Mouse (Mus musculus) liver, embryonic 15.5 days (tissue): ENCODE results near the gene Asic2. TPM values are rescaled to one million over a fixed set of nuclear protein-coding genes. Genes with fewer than 3 reads are reported as not detected.
"Not testable (repeated sequence)": the region's sequence is repeated elsewhere in the genome, so short reads cannot be mapped to it uniquely, and the experiment has no call there.

ENCODE experiments used
- ATAC-seq: fragments of 200-750 bp; cut with Nextera tagmentation; 2 replicates; pipeline ENCODE4 v1.8.0; 2017; ENCODE audit warnings: moderate number of reproducible peaks, mild to moderate bottlenecking, moderate library complexity; ENCODE audit not compliant: insufficient read depth
- H3K27ac ChIP-seq: fragments of 300-500 bp; sonication (generic); replicated peaks from 2 replicates; pipeline ENCODE4 v1.5.1; 2015; ENCODE audit warnings: mild to moderate bottlenecking, inconsistent platforms
- H3K27me3 ChIP-seq: fragments of 300-500 bp; sonication (generic); 2 replicates; pipeline ENCODE4 v1.6.1; 2015; ENCODE audit warnings: mild to moderate bottlenecking, inconsistent platforms
- H3K36me3 ChIP-seq: fragments of 300-500 bp; sonication (generic); replicated peaks from 2 replicates; pipeline ENCODE4 v1.6.1; 2015; ENCODE audit warnings: moderate library complexity, mild to moderate bottlenecking, inconsistent platforms
- H3K4me1 ChIP-seq: fragments of 300-500 bp; sonication (generic); replicated peaks from 2 replicates; pipeline ENCODE4 v1.6.1; 2015; ENCODE audit warnings: inconsistent platforms
- H3K4me2 ChIP-seq: fragments of 300-500 bp; sonication (generic); 2 replicates; pipeline ENCODE4 v1.6.1; 2015; ENCODE audit warnings: moderate library complexity, mild to moderate bottlenecking, inconsistent platforms
- H3K4me3 ChIP-seq: fragments of 300-500 bp; sonication (generic); replicated peaks from 2 replicates; pipeline ENCODE4 v1.5.1; 2015; ENCODE audit warnings: mild to moderate bottlenecking, inconsistent platforms
- H3K9ac ChIP-seq: fragments of 300-500 bp; sonication (generic); 2 replicates; pipeline ENCODE4 v1.6.1; 2015; ENCODE audit warnings: moderate library complexity, mild to moderate bottlenecking, inconsistent platforms
- H3K9me3 ChIP-seq: fragments of 300-500 bp; sonication (generic); replicated peaks from 2 replicates; pipeline ENCODE4 v1.6.1; 2016; ENCODE audit warnings: inconsistent platforms
- WGBS: fragments of 180-500 bp; shearing (Covaris S2); methylation state at CpG from one replicate; pipeline ENCODE4 v1.1.7; 2015; ENCODE audit warnings: mixed read lengths; ENCODE audit not compliant: insufficient replicate concordance; 5-methylcytosine and 5-hydroxymethylcytosine counted together
- polyA plus RNA-seq: library from polyadenylated mRNA; unstranded; fragments of >200 nt; fragmentation: Nextera tagmentation; extraction: Ambion mirVana; gene quantifications from 2 replicates; pipeline ENCODE4 v1.2.1, GENCODE M21; 2015

Gene Asic2
- polyA plus RNA-seq, 1 experiment from 2014 or later, result 0.03 TPM

DNA sequence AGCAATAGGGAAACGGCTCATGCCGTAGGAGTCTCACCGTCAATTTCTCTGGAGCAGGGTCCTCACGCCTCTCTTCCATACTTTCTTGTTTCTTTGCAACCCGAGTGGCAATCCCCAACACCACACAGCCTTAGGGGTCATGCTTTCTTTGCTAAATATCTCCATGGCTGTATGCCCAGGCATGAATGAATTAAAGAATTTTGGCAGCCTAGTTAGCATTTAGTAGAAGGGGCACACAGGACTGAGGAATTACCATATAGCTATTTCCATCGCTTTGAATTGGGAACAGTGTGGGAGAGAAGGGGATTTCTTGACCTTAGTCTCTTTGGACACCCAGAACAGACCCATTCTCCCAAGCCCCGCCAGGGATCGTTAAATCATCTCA, 597.8 kb downstream of the Asic2 start:
- Histone ChIP-seq H3K36me3 (no peaks in the 10 kb centered on the region), H3K4me3 (no peak overlapping the region), H3K27ac (no peak overlapping the region), H3K9ac (no peak overlapping the region), H3K9me3 (no peaks in the 10 kb centered on the region), H3K4me2 (no peak overlapping the region), H3K27me3 (no peaks in the 10 kb centered on the region), H3K4me1 (no peaks in the 10 kb centered on the region)
- WGBS, result 55% methylated on average over 8 of the region's 8 CpGs
- no peak for ATAC-seq

DNA sequence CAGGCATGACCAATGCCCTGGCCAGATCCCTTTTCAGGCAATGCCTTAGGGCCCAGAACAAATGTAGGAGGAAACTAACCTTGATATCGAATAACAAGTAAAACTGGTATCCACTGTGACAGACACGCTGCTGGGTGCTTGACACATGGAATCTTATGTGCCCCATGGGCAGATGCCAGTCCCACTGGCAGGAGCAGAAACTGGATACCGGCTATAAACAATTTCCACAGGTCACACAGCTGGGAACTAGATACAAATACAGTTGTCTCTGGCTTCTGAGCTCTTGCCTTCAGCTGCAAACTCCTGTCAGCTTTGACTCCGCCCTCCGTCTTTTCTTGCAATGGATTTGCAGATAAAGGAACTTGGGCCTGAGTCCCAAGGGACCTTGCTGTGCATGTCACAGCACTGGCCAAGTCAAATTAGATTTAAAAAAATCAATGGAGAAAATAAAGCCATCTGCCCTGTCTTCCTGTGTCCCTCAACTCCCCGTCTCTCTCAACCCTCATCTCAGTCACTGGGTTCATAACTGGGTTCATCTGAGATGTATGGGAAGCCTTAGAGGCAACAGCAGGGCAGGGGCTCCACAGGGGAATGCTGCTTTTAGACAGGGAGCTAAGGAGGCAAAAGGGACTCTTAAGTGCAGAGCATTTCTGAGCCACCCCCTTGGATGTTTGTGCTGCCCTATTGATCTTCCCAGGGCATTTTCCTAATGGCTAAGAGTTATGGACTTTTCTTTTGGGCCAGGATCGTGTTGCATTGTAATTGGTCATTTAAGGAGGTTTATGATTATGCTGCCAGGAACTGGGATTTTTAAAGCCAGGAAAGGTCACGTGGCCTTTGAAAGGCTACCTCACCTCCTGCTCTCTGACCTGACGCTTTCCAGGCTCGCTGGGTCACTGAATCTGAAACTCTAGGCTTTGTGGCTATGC, 598.5 kb downstream of the Asic2 start:
- Histone ChIP-seq H3K4me2 (no peak overlapping the region), H3K36me3 (no peaks in the 10 kb centered on the region), H3K4me3 (no peak overlapping the region), H3K27ac (no peak overlapping the region), H3K9ac (no peak overlapping the region), H3K27me3 (no peaks in the 10 kb centered on the region), H3K9me3 (no peaks in the 10 kb centered on the region), H3K4me1 (no peaks in the 10 kb centered on the region)
- 47% methylated on average over 10 of the region's 10 CpGs for WGBS
- ATAC-seq, result no peak

DNA sequence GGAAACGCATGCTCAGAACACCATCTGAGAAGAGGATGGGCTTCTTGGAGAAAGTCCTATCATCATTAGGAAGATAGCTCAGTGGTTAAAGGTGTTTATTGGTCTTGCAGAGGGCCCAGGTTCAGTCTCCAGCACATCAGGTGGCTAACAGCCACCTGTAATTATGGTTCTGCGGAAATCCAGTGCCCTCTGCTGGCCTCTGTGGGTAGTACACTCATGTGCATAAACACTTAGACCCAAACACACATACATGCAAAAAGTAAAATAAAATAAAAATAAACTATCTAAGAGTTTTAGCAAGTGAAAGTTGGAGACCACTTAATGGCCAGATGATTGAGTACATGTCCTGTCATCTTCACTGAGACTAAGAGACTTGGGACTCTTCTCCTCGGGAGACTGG, 603.8 kb downstream of the Asic2 start:
- Histone ChIP-seq H3K4me1 (no peaks in the 10 kb centered on the region), H3K4me3 (no peak overlapping the region), H3K4me2 (no peak overlapping the region), H3K27me3 (no peaks in the 10 kb centered on the region), H3K27ac (no peak overlapping the region), H3K9me3 (no peaks in the 10 kb centered on the region), H3K36me3 (no peaks in the 10 kb centered on the region), H3K9ac (no peak overlapping the region)
- 69% methylated on average over 3 of the region's 3 CpGs for WGBS
- ATAC-seq, result no peak

DNA sequence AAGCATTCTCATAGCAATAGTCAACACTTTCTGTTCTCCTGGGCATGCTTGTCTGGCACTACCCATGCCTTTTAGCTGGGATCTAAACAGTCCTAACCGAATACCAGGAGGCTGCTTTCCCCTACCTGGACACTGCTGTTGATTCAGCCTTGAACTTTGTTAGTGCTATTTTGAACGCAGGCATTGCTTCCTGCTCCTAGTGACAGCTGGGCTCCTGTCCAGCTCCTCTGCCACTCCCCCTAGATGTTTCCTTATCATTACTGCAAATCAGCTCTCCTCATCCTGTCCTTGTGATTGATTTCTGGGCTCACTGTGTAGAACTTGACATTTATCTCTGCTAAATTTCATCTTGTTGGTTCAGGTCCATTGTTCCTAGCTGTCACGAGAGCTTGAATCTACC, 605.8 kb downstream of the Asic2 start:
- Histone ChIP-seq H3K27me3 (no peaks in the 10 kb centered on the region), H3K4me3 (no peak overlapping the region), H3K36me3 (no peaks in the 10 kb centered on the region), H3K9ac (no peak overlapping the region), H3K4me1 (no peaks in the 10 kb centered on the region), H3K4me2 (no peak overlapping the region), H3K27ac (no peak overlapping the region), H3K9me3 (no peaks in the 10 kb centered on the region)
- ATAC-seq, result no peak
- WGBS, result 26% methylated on average over 3 of the region's 3 CpGs

DNA sequence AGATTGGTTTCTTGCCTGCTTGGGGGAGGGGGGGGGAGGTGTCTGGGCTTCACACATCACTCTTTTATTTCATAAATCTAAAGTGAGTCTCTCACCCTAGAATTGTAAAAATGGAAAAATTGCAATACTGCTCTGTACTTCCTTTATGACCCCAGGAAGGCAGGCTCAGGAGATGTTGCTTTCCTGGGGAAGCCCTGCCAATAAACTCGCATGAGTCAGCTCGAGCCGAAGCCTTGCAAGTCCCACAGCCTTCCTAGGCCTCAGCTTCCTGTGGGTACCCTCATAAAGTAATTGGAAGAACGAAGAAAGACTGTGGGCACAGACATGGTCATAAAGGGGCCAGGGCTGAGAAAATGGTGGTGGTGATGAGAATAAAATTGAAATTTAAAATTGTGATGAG, 607.2 kb downstream of the Asic2 start:
- no peak overlapping the region for H3K4me3 ChIP-seq
- no peak overlapping the region for H3K27ac ChIP-seq
- WGBS, result 26% methylated on average over 4 of the region's 4 CpGs
- H3K9ac ChIP-seq, result no peak overlapping the region
- H3K27me3 ChIP-seq, result no peaks in the 10 kb centered on the region
- no peaks in the 10 kb centered on the region for H3K4me1 ChIP-seq
- no peaks in the 10 kb centered on the region for H3K9me3 ChIP-seq
- no peak for ATAC-seq
- no peaks in the 10 kb centered on the region for H3K36me3 ChIP-seq
- no peak overlapping the region for H3K4me2 ChIP-seq

DNA sequence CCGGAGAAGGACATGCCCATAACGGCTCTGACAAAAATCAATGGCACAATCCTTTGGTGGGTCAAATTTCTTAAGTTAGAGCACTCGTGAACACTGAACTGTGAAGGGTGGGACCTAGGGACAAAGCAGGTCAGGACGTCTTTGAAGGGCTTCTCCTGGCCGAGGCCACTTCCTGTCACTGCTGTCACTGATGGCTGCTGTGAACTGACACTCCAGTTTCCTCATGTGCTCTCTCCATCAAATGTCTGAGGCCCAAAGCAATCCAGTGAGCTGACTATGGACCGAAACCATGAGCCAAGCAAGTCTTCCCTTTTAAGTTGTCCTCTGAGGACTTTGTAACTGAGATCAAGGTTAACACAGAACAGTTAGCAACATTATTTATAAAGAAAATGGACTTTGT, 617.8 kb downstream of the Asic2 start:
- not testable (repeated sequence) for ATAC-seq, H3K36me3 ChIP-seq, H3K27me3 ChIP-seq, H3K9ac ChIP-seq, H3K27ac ChIP-seq, H3K4me3 ChIP-seq, H3K4me1 ChIP-seq, H3K4me2 ChIP-seq, H3K9me3 ChIP-seq
- 36% methylated on average over 6 of the region's 6 CpGs for WGBS

- Histone ChIP-seq H3K4me2 (no peak overlapping the region), H3K4me3 (no peak overlapping the region), H3K27me3 (no peaks in the 10 kb centered on the region), H3K4me1 (no peaks in the 10 kb centered on the region), H3K9ac (no peak overlapping the region), H3K27ac (no peak overlapping the region), H3K9me3 (no peaks in the 10 kb centered on the region), H3K36me3 (no peaks in the 10 kb centered on the region)
- WGBS, result 42% methylated on average over 2 of the region's 2 CpGs
- ATAC-seq, result no peak
Measured at GRCm38 (mm10) chr11:81331977-81332376, 636.3 kb downstream of the Asic2 start.

DNA sequence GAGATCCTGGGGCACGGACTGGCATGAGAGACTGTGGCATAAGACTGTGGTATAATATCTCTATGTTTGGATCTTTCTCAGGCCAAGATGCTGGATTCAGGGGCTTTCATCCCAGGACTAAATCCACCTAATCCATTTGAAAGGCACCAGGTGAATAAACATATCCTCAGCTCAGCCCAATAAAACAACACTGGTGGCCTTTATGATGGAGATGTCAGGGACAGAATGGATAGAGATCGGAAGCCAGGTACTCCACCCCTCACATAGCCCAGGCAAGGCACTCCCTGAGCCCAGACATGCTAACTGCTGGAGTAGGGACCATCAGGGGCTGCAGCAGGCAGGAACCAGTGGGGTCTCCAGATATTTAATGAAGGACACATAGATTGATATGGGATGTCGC, 637.3 kb downstream of the Asic2 start:
- no peak overlapping the region for H3K27ac ChIP-seq
- H3K4me1 ChIP-seq, result no peaks in the 10 kb centered on the region
- H3K9me3 ChIP-seq, result no peaks in the 10 kb centered on the region
- H3K36me3 ChIP-seq, result no peaks in the 10 kb centered on the region
- no peaks in the 10 kb centered on the region for H3K27me3 ChIP-seq
- H3K9ac ChIP-seq, result no peak overlapping the region
- ATAC-seq, result no peak
- no peak overlapping the region for H3K4me3 ChIP-seq
- H3K4me2 ChIP-seq, result no peak overlapping the region
- WGBS, result 61% methylated on average over 3 of the region's 3 CpGs

- Histone ChIP-seq H3K4me1 (no peaks in the 10 kb centered on the region), H3K4me2 (no peak overlapping the region), H3K4me3 (no peak overlapping the region), H3K27ac (no peak overlapping the region), H3K36me3 (no peaks in the 10 kb centered on the region), H3K9ac (no peak overlapping the region), H3K27me3 (no peaks in the 10 kb centered on the region), H3K9me3 (no peaks in the 10 kb centered on the region)
- ATAC-seq, result no peak
- 57% methylated on average over 5 of the region's 5 CpGs for WGBS
Measured at GRCm38 (mm10) chr11:81328088-81328487, 640.2 kb downstream of the Asic2 start.

DNA sequence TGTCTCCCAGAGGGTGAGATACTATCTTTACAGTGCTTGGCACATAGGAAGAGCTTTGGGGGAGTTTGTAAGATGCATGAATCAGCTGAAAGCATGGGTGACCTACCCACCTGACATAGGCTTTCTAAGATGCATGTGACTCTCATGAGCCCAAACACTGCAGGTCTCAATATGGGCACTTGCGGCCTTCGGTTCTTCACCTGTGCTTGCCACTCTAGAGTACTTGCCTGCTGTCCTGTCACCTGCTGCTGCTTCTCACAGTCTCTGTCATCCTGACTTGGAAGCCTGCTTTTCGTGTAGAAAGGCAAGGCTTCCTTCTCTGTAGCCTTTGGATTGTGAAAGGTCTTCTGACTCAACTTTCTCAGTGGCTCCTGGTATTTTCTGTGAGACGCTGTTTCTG, 645.1 kb downstream of the Asic2 start:
- no peak for ATAC-seq
- H3K4me2 ChIP-seq, result no peak overlapping the region
- H3K36me3 ChIP-seq, result no peaks in the 10 kb centered on the region
- H3K4me1 ChIP-seq, result no peaks in the 10 kb centered on the region
- H3K9ac ChIP-seq, result no peak overlapping the region
- H3K27me3 ChIP-seq, result no peaks in the 10 kb centered on the region
- no peak overlapping the region for H3K4me3 ChIP-seq
- WGBS, result 64% methylated on average over 4 of the region's 4 CpGs
- no peak overlapping the region for H3K27ac ChIP-seq
- H3K9me3 ChIP-seq, result no peaks in the 10 kb centered on the region

- Histone ChIP-seq H3K4me3 (no peak overlapping the region), H3K4me1 (no peaks in the 10 kb centered on the region), H3K9me3 (no peaks in the 10 kb centered on the region), H3K4me2 (no peak overlapping the region), H3K27me3 (no peaks in the 10 kb centered on the region), H3K9ac (no peak overlapping the region), H3K36me3 (no peaks in the 10 kb centered on the region), H3K27ac (no peak overlapping the region)
- 65% methylated on average over 8 of the region's 8 CpGs for WGBS
- ATAC-seq, result no peak
Measured at GRCm38 (mm10) chr11:81322466-81322865, 645.8 kb downstream of the Asic2 start.

- Histone ChIP-seq H3K36me3 (no peaks in the 10 kb centered on the region), H3K4me1 (no peaks in the 10 kb centered on the region), H3K9ac (no peak overlapping the region), H3K27me3 (no peaks in the 10 kb centered on the region), H3K4me3 (no peak overlapping the region), H3K4me2 (no peak overlapping the region), H3K9me3 (no peaks in the 10 kb centered on the region), H3K27ac (no peak overlapping the region)
- WGBS, result 19% methylated on average over 3 of the region's 3 CpGs
- no peak for ATAC-seq
Measured at GRCm38 (mm10) chr11:81290041-81290440, 678.2 kb downstream of the Asic2 start.
